Mouse (Mus musculus) CH12.LX (cell line): ENCODE measurements at regions not wholly inside any gene's neighbourhood (a gene's known extent, or its start where the extent isn't known, plus 50 kb on each side); places are given as distances from the start of the nearest gene placed in this dataset.

ENCODE experiments used
- DNase-seq: peaks from one replicate; pipeline ENCODE4 v3.0.0-alpha.2; 2013; ENCODE audit errors: extremely low read depth
- H3K27ac ChIP-seq: 2 replicates; pipeline ENCODE4 v1.5.1; 2012; ENCODE audit warnings: low read depth, mild to moderate bottlenecking, control low read depth, moderate library complexity; ENCODE audit not compliant: insufficient read depth
- H3K27me3 ChIP-seq: replicated peaks from 2 replicates; pipeline ENCODE3; 2012; ENCODE audit warnings: inconsistent platforms
- H3K36me3 ChIP-seq, 2 experiments: replicated peaks in 1 of 2; 2 replicates each; pipeline versions ENCODE3 to v1.6.1; 2012; ENCODE audit warnings: inconsistent platforms in 1 of 2, low read length in 1 of 2, mild to moderate bottlenecking in 1 of 2, mixed read lengths in 1 of 2, moderate library complexity in 1 of 2; ENCODE audit not compliant: control insufficient read depth in 1 of 2, insufficient read depth in 1 of 2
- H3K4me1 ChIP-seq, 2 experiments: 2 replicates each; pipeline ENCODE4 v1.6.1; 2012; ENCODE audit warnings: inconsistent platforms in 1 of 2, moderate library complexity in 1 of 2; ENCODE audit not compliant: insufficient read depth in 2 of 2, control insufficient read depth in 1 of 2
- H3K4me2 ChIP-seq: 2 replicates; pipeline ENCODE4 v1.6.1; 2012; ENCODE audit warnings: low read depth, mild to moderate bottlenecking, control low read depth; ENCODE audit not compliant: poor library complexity, insufficient read depth, severe bottlenecking
- H3K4me3 ChIP-seq, 3 experiments: fragments of 150-350 bp in 1 of 3; sonication (generic) in 1 of 3; replicated peaks in 1 of 3; 2 replicates each; pipeline versions ENCODE3 to v1.5.1; 2011 to 2012; ENCODE audit warnings: low read depth in 2 of 3, low read length in 2 of 3, mild to moderate bottlenecking in 2 of 3, moderate library complexity in 2 of 3, control low read depth in 1 of 3, improper control_type of control experiment in 1 of 3, inconsistent platforms in 1 of 3, mixed read lengths in 1 of 3; ENCODE audit not compliant: poor library complexity in 1 of 3
- H3K79me2 ChIP-seq: replicated peaks from 2 replicates; pipeline ENCODE4 v1.6.1; 2012; ENCODE audit warnings: mild to moderate bottlenecking, moderate library complexity; ENCODE audit not compliant: control insufficient read depth, poor library complexity, insufficient read depth, severe bottlenecking; ENCODE audit errors: extremely low read depth
- H3K9ac ChIP-seq: 2 replicates; pipeline ENCODE4 v1.6.1; 2012; ENCODE audit warnings: low read depth, mild to moderate bottlenecking, control low read depth, moderate library complexity; ENCODE audit not compliant: insufficient read depth
- H3K9me3 ChIP-seq: replicated peaks from 2 replicates; pipeline ENCODE3; 2012; ENCODE audit warnings: low read length, inconsistent platforms, mixed read lengths
- BHLHE40 ChIP-seq: IDR thresholded peaks from 2 replicates; pipeline ENCODE4 v1.6.1; 2011; ENCODE audit warnings: mild to moderate bottlenecking, low read depth, low read length, improper control_type of control experiment
- CHD1 ChIP-seq: IDR thresholded peaks from 2 replicates; pipeline ENCODE4 v1.6.1; 2012; ENCODE audit warnings: low read depth, low read length, improper control_type of control experiment, inconsistent platforms
- CHD2 ChIP-seq: IDR thresholded peaks from 2 replicates; pipeline ENCODE4 v1.6.1; 2011; ENCODE audit warnings: low read length, improper control_type of control experiment
- E2F4 ChIP-seq: IDR thresholded peaks from 2 replicates; pipeline ENCODE4 v1.6.1; 2011; ENCODE audit warnings: low read depth, low read length, improper control_type of control experiment; ENCODE audit not compliant: insufficient replicate concordance
- EP300 ChIP-seq: IDR thresholded peaks from 2 replicates; pipeline ENCODE4 v1.6.1; 2011; ENCODE audit warnings: low read length, improper control_type of control experiment
- ETS1 ChIP-seq: conservative IDR thresholded peaks from 2 replicates; pipeline ENCODE4 v1.6.1; 2012; ENCODE audit warnings: low read depth, mild to moderate bottlenecking, inconsistent platforms, low read length, improper control_type of control experiment, moderate library complexity
- HCFC1 ChIP-seq: IDR thresholded peaks from 2 replicates; pipeline ENCODE4 v1.6.1; 2012; ENCODE audit warnings: low read depth, mild to moderate bottlenecking, inconsistent platforms, low read length, improper control_type of control experiment
- IRF4 ChIP-seq: IDR thresholded peaks from 2 replicates; pipeline ENCODE4 v1.6.1; 2014; ENCODE audit warnings: low read depth, mild to moderate bottlenecking, inconsistent platforms, low read length, improper control_type of control experiment
- JUN ChIP-seq: IDR thresholded peaks from 2 replicates; pipeline ENCODE4 v1.6.1; 2011; ENCODE audit warnings: low read depth, mild to moderate bottlenecking, low read length, improper control_type of control experiment, moderate library complexity; ENCODE audit not compliant: insufficient read depth
- JUND ChIP-seq: conservative IDR thresholded peaks from 2 replicates; pipeline ENCODE4 v1.6.1; 2011; ENCODE audit warnings: low read depth, low read length, improper control_type of control experiment
- MAFK ChIP-seq: IDR thresholded peaks from 2 replicates; pipeline ENCODE4 v1.6.1; 2011; ENCODE audit warnings: low read length, improper control_type of control experiment; ENCODE audit not compliant: insufficient replicate concordance
- MAX ChIP-seq: IDR thresholded peaks from 2 replicates; pipeline ENCODE4 v1.6.1; 2011; ENCODE audit warnings: low read length, improper control_type of control experiment
- MEF2A ChIP-seq: IDR thresholded peaks from 2 replicates; pipeline ENCODE4 v1.6.1; 2014; ENCODE audit warnings: low read depth, mild to moderate bottlenecking, inconsistent platforms, low read length, improper control_type of control experiment, borderline replicate concordance
- MXI1 ChIP-seq: IDR thresholded peaks from 2 replicates; pipeline ENCODE4 v1.6.1; 2011; ENCODE audit warnings: mild to moderate bottlenecking, low read depth, low read length, improper control_type of control experiment
- MYC ChIP-seq: IDR thresholded peaks from 2 replicates; pipeline ENCODE4 v1.6.1; 2011; ENCODE audit warnings: low read depth, mild to moderate bottlenecking, improper control_type of control experiment, low read length
- NELFE ChIP-seq: IDR thresholded peaks from 2 replicates; pipeline ENCODE4 v1.6.1; 2011; ENCODE audit warnings: low read depth, low read length, improper control_type of control experiment
- POLR2A ChIP-seq: IDR thresholded peaks from 2 replicates; pipeline ENCODE4 v1.6.1; 2011; ENCODE audit warnings: low read depth, mild to moderate bottlenecking, improper control_type of control experiment, low read length
- RAD21 ChIP-seq: IDR thresholded peaks from 2 replicates; pipeline ENCODE4 v1.6.1; 2011; ENCODE audit warnings: low read depth, mild to moderate bottlenecking, low read length, improper control_type of control experiment, moderate library complexity
- RCOR1 ChIP-seq: conservative IDR thresholded peaks from 2 replicates; pipeline ENCODE4 v1.6.1; 2012; ENCODE audit warnings: low read depth, mild to moderate bottlenecking, inconsistent platforms, low read length, improper control_type of control experiment
- TBP ChIP-seq: conservative IDR thresholded peaks from 2 replicates; pipeline ENCODE4 v1.6.1; 2011; ENCODE audit warnings: low read depth, low read length, improper control_type of control experiment
- TCF12 ChIP-seq: IDR thresholded peaks from 2 replicates; pipeline ENCODE4 v1.6.1; 2014; ENCODE audit warnings: low read depth, mild to moderate bottlenecking, inconsistent platforms, low read length, improper control_type of control experiment
- USF2 ChIP-seq: conservative IDR thresholded peaks from 2 replicates; pipeline ENCODE4 v1.6.1; 2011; ENCODE audit warnings: low read depth, low read length, improper control_type of control experiment
- ZC3H11A ChIP-seq: IDR thresholded peaks from 2 replicates; pipeline ENCODE4 v1.6.1; 2012; ENCODE audit warnings: low read depth, mild to moderate bottlenecking, inconsistent platforms, low read length, improper control_type of control experiment
- ZKSCAN1 ChIP-seq: IDR thresholded peaks from 2 replicates; pipeline ENCODE4 v1.6.1; 2012; ENCODE audit warnings: low read depth, inconsistent platforms, low read length, improper control_type of control experiment, borderline replicate concordance
- dilution Hi-C: fragments of 300-500 bp; cut with MboI; formaldehyde crosslinking; loops from 2 replicates; pipeline ENCODE4 v1.14.3; 2020; ENCODE audit warnings: low sequenced_read_pairs; ENCODE audit not compliant: extremely low pct_unique_long_range_greater_than_20kb, extremely low pct_ligation_motif_present
- in situ Hi-C: fragments of 300-500 bp; cut with MboI; formaldehyde crosslinking; loops from 3 replicates; pipeline ENCODE4 v1.14.3; 2019; ENCODE audit warnings: low sequenced_read_pairs, low pct_ligation_motif_present, low pct_unique_long_range_greater_than_20kb, mixed read lengths

- Histone ChIP-seq H3K27me3 (no peaks in the 10 kb centered on the region), H3K9me3 (no peaks in the 10 kb centered on the region), H3K36me3 (no peaks in the 10 kb centered on the region)
- TF ChIP-seq NELFE = no peak
- peak; percentile 60 for TF ChIP-seq BHLHE40
- TF ChIP-seq EP300 = 0 out of 2 replicates have a peak, but pooled peaks have one; percentile 45
- 0 out of 2 replicates have a peak, but pooled peaks have one; percentile 17 for TF ChIP-seq MAFK
- no peak for TF ChIP-seq CHD2
- TF ChIP-seq IRF4 = 0 out of 2 replicates have a peak, but pooled peaks have one; percentile 29
- no peak for TF ChIP-seq MEF2A
- no peak for TF ChIP-seq RCOR1
- 0 out of 2 replicates have a peak, but pooled peaks have one; percentile 58 for TF ChIP-seq MYC
- TF ChIP-seq RAD21 = no peak
- no peak for TF ChIP-seq ZKSCAN1
- TF ChIP-seq ZC3H11A = no peak
- peak; percentile 62 for TF ChIP-seq ETS1
- no peak for TF ChIP-seq MXI1
- peak; percentile 36; the same call in 1 of the 2 replicates for TF ChIP-seq MAX
- TF ChIP-seq JUN = no peak
- TF ChIP-seq, all 38 proteins: peak for 7
- dilution Hi-C loops = no loop called here
- no peak overlapping the region for H3K27ac ChIP-seq
- no peak overlapping the region for H3K4me2 ChIP-seq
- in situ Hi-C loops = no loop called here
- no peak overlapping the region for H3K9ac ChIP-seq
- DNase-seq = peak; percentile 59
- no peaks in the 10 kb centered on the region for H3K79me2 ChIP-seq
- H3K4me3 ChIP-seq = no peak overlapping the region
- H3K4me1 ChIP-seq = peaks cover 11 to 58% of the 10 kb centered on the region in 2 experiments; a peak in 3 of 4 replicates
Measured at GRCm38 (mm10) chr14:73874337-73874736, 213.3 kb downstream of the Gm21750 start.

GRCm38 (mm10) chr14:73875916-73876315, 214.9 kb downstream of the Gm21750 start:
- H3K27me3 ChIP-seq = no peaks in the 10 kb centered on the region
- H3K27ac ChIP-seq = no peak overlapping the region
- DNase-seq = peak; percentile 45
- H3K4me3 ChIP-seq = no peak overlapping the region
- H3K79me2 ChIP-seq = no peaks in the 10 kb centered on the region
- dilution Hi-C loops (no loop called here), in situ Hi-C loops (no loop called here)
- H3K4me2 ChIP-seq = no peak overlapping the region
- TF ChIP-seq CHD1 = no peak
- TF ChIP-seq TCF12 = no peak
- no peak for TF ChIP-seq HCFC1
- TF ChIP-seq ZKSCAN1 = no peak
- no peak for TF ChIP-seq CHD2
- TF ChIP-seq POLR2A = no peak
- TF ChIP-seq EP300 = peak; percentile 74
- TF ChIP-seq E2F4 = no peak
- no peak for TF ChIP-seq JUN
- no peak for TF ChIP-seq TBP
- no peak for TF ChIP-seq MAX
- TF ChIP-seq ETS1 = peak; percentile 50
- TF ChIP-seq MEF2A = no peak; the same call in 1 of the 2 replicates
- TF ChIP-seq BHLHE40 = peak; percentile 39; the same call in 1 of the 2 replicates
- TF ChIP-seq RAD21 = no peak
- no peak for TF ChIP-seq USF2
- no peak for TF ChIP-seq JUND
- peak; percentile 80 for TF ChIP-seq IRF4
- no peak for TF ChIP-seq MYC
- H3K4me1 ChIP-seq = peaks cover 11 to 61% of the 10 kb centered on the region in 2 experiments; a peak in 3 of 4 replicates
- H3K36me3 ChIP-seq = no peaks in the 10 kb centered on the region
- no peak overlapping the region for H3K9ac ChIP-seq
- H3K9me3 ChIP-seq = no peaks in the 10 kb centered on the region
